Mouse (Mus musculus) midbrain, embryonic 15.5 days (tissue): ENCODE results near the gene Fryl. TPM values are rescaled to one million over a fixed set of nuclear protein-coding genes. Genes with fewer than 3 reads are reported as not detected.

Source experiments
- ATAC-seq: fragments of 200-750 bp; cut with Nextera tagmentation; replicated peaks from 2 replicates; pipeline ENCODE4 v1.8.0; 2017; ENCODE audit warnings: moderate TSS enrichment
- H3K27ac ChIP-seq: fragments of 300-500 bp; sonication (generic); 2 replicates; pipeline ENCODE4 v1.5.1; 2015; ENCODE audit warnings: mild to moderate bottlenecking, inconsistent platforms
- H3K27me3 ChIP-seq: fragments of 300-500 bp; sonication (generic); replicated peaks from 2 replicates; pipeline ENCODE4 v1.6.1; 2015; ENCODE audit warnings: inconsistent platforms
- H3K36me3 ChIP-seq: fragments of 300-500 bp; sonication (generic); replicated peaks from 2 replicates; pipeline ENCODE4 v1.6.1; 2015; ENCODE audit warnings: inconsistent platforms
- H3K4me1 ChIP-seq: fragments of 300-500 bp; sonication (generic); 2 replicates; pipeline ENCODE4 v1.6.1; 2015; ENCODE audit warnings: inconsistent platforms
- H3K4me2 ChIP-seq: fragments of 300-500 bp; sonication (generic); 2 replicates; pipeline ENCODE4 v1.6.1; 2015; ENCODE audit warnings: inconsistent platforms, mild to moderate bottlenecking, moderate library complexity
- H3K4me3 ChIP-seq: fragments of 300-500 bp; sonication (generic); 2 replicates; pipeline ENCODE4 v1.5.1; 2015; ENCODE audit warnings: mild to moderate bottlenecking, inconsistent platforms
- H3K9ac ChIP-seq: fragments of 300-500 bp; sonication (generic); 2 replicates; pipeline ENCODE4 v1.6.1; 2015; ENCODE audit warnings: mild to moderate bottlenecking, inconsistent platforms
- H3K9me3 ChIP-seq: fragments of 300-500 bp; sonication (generic); 2 replicates; pipeline ENCODE4 v1.6.1; 2016; ENCODE audit warnings: inconsistent platforms
- WGBS: fragments of 180-500 bp; shearing (Covaris S2); methylation state at CpG from one replicate; pipeline ENCODE4 v1.1.7; 2015; ENCODE audit warnings: mixed read lengths; 5-methylcytosine and 5-hydroxymethylcytosine counted together
- polyA plus RNA-seq: library from polyadenylated mRNA; unstranded; fragments of >200 nt; fragmentation: Nextera tagmentation; extraction: Ambion mirVana; gene quantifications from 2 replicates; pipeline ENCODE4 v1.2.1, GENCODE M21; 2015

The Fryl gene
- polyA plus RNA-seq, 1 experiment from 2014 or later: 47.5 TPM

DNA sequence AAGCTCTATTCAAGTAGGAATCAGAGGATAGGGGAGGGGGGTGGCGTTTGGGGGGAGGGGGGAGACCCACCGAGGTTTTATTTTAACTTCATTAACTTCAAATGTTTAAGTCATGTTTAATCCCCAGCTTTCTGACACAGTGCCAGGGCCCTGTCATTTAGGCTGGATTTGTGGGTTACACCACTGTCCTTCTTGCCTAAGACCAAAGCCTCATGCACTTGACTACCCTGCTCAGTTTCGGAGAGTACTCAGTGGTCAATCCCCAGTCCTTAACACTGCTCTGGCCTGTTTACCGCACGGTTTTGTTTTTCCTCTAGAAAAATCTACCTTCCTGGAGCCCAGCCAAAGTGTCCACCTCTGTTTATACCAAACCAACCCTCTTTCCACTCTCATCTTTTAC is 69.5 kb downstream of the Fryl start:
- 88% methylated on average over 5 of the region's 5 CpGs for WGBS
- Histone ChIP-seq H3K4me3 (no peak overlapping the region), H3K9ac (no peak overlapping the region), H3K4me2 (no peak overlapping the region), H3K27me3 (no peaks in the 10 kb centered on the region), H3K9me3 (no peaks in the 10 kb centered on the region), H3K4me1 (0 out of 2 replicates have a peak, but pooled peaks cover 4% of the 10 kb centered on the region), H3K27ac (no peak overlapping the region), H3K36me3 (no peaks in the 10 kb centered on the region)
- ATAC-seq: no peak

DNA sequence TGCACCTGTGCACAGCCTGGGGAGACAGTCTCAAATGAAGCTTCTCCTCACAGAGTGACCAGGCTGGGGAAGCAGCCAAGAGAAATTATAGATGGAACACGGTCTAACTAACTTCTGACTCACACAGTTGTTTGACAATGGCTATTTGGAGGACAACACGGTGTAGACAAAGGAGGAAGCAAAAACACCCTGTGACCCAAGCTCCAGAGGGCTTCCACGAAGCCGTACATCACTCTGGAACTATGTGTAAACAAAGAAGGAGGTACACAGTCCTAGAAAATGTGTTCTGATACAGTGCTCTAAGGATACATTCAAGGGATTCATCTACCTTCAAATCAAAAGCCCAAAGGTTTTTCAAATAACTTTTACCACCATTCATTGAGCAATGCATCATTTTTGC is 71.0 kb downstream of the Fryl start:
- H3K4me2 ChIP-seq: no peak overlapping the region

DNA sequence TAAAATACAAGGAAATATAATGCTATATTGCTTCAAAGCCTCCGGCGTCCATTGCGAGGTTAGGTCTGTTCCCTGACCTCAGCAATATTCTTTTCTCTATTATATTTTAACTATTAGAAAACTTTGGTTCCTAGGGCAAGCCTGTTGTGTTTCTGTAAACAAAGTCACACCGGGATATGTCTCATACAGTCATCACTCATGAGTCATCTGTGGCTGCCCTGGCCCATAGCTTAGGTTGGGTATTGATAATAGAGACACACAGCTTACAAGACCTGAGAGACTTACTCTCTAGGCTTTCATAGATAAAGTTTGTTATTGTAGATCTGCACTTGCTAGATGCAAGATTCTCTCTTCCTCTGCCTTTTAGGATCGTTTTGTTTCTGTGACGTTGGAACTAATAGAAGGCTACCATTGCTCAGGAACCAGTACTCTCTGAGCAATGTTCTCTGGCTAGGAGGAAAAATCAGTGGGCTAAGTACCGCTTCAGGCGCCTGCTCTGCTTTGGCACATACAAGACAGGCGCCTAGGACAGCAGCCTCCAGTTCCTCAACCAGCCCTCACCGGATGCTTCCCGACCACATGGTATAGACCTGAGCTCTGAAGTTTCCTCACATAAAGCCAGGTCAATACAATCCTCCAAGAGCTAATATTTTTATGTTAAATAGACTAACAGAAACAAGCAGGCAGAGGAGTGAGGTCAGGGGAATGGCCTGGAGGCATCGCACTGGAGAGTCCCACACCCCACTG is 73.5 kb downstream of the Fryl start:
- no peak overlapping the region for H3K4me2 ChIP-seq
- no peaks in the 10 kb centered on the region for H3K4me1 ChIP-seq
- H3K27ac ChIP-seq: no peak overlapping the region
- no peak overlapping the region for H3K9ac ChIP-seq
- WGBS: 93% methylated on average over 12 of the region's 12 CpGs
- no peaks in the 10 kb centered on the region for H3K36me3 ChIP-seq
- ATAC-seq: no peak
- no peak overlapping the region for H3K4me3 ChIP-seq
- H3K27me3 ChIP-seq: no peaks in the 10 kb centered on the region
- H3K9me3 ChIP-seq: no peaks in the 10 kb centered on the region

More for the DNA sequence above, 71.0 kb downstream of the Fryl start:
- 86% methylated on average over 4 of the region's 4 CpGs for WGBS
- Histone ChIP-seq H3K9me3 (no peaks in the 10 kb centered on the region), H3K4me3 (no peak overlapping the region), H3K4me1 (no peaks in the 10 kb centered on the region), H3K27me3 (no peaks in the 10 kb centered on the region), H3K36me3 (no peaks in the 10 kb centered on the region), H3K27ac (no peak overlapping the region), H3K9ac (no peak overlapping the region)
- no peak for ATAC-seq

DNA sequence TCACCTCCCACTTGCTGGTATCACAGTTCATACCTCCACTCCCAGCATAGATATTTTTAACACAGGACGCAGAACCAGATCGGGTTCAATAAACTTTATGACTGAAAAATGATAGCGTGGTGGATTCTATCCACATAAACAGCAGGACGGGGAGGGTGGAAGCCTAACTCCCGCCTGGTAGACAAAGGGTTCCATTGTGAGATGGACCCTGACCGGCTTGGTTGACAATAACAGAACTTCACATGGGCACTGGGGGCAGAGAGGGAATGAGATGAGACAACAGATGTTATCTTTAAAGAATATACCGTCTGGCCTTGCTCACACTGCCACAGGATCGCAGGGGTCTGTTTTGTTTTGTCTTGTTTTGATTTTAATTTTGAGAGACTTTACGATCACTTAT is 74.2 kb downstream of the Fryl start:
- Histone ChIP-seq H3K9me3 (no peaks in the 10 kb centered on the region), H3K4me1 (no peaks in the 10 kb centered on the region), H3K27me3 (no peaks in the 10 kb centered on the region), H3K27ac (no peak overlapping the region), H3K4me2 (no peak overlapping the region), H3K4me3 (no peak overlapping the region), H3K36me3 (no peaks in the 10 kb centered on the region), H3K9ac (no peak overlapping the region)
- no peak for ATAC-seq
- WGBS: 69% methylated on average over 9 of the region's 9 CpGs

DNA sequence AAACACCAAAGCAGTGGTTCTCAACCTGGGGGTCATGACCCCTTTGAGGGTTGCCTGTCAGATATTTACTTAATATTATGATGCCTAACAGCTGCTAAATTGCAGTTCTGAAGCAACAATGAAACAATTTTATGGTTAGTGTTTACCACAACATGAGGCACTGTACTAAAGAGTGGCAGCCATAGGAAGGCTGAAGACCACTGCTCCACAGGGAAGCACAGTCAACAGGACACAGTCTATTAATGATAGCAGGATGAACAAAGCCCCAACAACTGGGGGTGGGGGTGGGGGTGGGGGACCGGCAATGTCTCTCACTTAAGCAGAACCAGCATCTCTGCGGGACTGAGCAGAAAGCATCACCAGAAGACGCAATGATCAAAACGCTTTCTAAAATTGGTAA is 80.1 kb downstream of the Fryl start:
- WGBS: 72% methylated on average over 4 of the region's 4 CpGs
- no peaks in the 10 kb centered on the region for H3K9me3 ChIP-seq
- H3K9ac ChIP-seq: no peak overlapping the region
- H3K27me3 ChIP-seq: no peaks in the 10 kb centered on the region
- peaks cover under 1% of the 10 kb centered on the region; the same call in 1 of the 2 replicates for H3K4me1 ChIP-seq
- ATAC-seq: no peak
- H3K4me3 ChIP-seq: no peak overlapping the region
- no peak overlapping the region for H3K27ac ChIP-seq
- H3K4me2 ChIP-seq: no peak overlapping the region
- no peaks in the 10 kb centered on the region for H3K36me3 ChIP-seq

DNA sequence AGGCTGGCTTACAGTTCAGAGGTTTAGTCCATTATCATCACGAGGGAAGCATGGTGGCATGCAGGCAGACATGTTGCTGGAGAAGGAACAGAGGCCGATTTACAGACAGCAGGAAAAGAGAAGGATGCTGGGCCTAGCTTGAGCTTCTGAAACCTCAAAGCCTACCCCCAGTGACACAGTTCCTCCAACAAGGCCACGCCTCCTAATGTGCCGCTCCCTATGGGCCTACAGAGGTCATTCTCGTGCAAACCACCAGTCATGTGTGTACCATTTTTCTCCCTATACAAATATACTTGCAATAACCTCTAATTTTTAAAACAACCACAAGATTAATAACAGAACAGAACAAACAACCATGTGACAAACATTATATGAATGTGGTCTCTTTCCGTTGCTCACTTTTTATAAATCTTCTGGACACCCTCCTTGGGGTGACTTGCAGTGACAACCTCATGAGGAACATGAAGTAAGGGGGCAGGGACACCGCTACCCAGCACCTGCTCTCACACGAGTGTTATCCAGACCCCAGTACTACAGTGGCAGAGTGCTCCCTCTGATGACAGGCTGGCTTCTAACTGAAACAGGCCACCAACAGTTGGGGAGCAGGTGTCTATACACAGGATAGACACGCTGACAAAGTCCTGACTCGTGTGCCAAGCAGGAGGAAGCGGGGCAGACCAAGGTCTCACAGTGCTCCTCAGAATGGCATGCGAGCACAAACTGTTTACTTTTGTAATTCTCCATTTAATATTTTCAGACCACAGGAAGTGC is 80.9 kb downstream of the Fryl start:
- H3K4me2 ChIP-seq: no peak overlapping the region
- H3K9ac ChIP-seq: no peak overlapping the region
- no peaks in the 10 kb centered on the region for H3K9me3 ChIP-seq
- H3K27me3 ChIP-seq: no peaks in the 10 kb centered on the region
- no peaks in the 10 kb centered on the region for H3K36me3 ChIP-seq
- 90% methylated on average over 12 of the region's 12 CpGs for WGBS
- H3K4me1 ChIP-seq: peaks cover 3% of the 10 kb centered on the region; the same call in 1 of the 2 replicates
- no peak overlapping the region for H3K4me3 ChIP-seq
- H3K27ac ChIP-seq: no peak overlapping the region
- no peak for ATAC-seq

DNA sequence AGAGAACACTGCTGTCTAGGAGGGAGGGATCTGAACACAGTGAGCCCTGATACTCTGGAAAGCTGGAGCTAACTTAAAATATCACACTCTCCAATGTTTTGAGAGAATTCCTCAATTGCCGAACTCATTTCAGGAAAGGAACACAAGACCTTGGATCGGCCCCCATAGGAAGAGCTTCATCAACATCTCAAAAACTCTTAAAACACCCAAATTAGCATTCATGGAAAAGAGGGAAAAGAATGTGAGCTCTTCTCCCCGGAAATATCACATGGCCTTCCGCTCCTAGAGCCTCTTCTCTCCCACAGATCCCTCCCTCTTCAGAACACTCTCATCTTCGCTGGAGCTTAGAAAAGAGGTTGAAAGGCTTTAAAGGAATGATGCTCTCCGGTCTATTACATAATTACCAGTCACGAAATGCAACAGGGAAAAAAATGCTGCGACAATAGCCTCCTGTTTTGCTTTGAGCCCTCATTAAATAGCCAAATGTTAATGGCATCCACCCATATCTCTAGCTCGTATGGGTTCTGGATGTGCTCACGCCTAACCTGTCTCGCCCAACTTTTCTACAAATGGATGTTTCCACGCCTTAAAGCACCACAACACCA is 84.4 kb downstream of the Fryl start:
- Histone ChIP-seq H3K27me3 (no peaks in the 10 kb centered on the region), H3K4me2 (no peak overlapping the region), H3K9ac (no peak overlapping the region), H3K36me3 (no peaks in the 10 kb centered on the region), H3K4me3 (no peak overlapping the region), H3K4me1 (peaks cover 24% of the 10 kb centered on the region), H3K27ac (no peak overlapping the region), H3K9me3 (no peaks in the 10 kb centered on the region)
- 65% methylated on average over 12 of the region's 12 CpGs for WGBS
- no peak for ATAC-seq

DNA sequence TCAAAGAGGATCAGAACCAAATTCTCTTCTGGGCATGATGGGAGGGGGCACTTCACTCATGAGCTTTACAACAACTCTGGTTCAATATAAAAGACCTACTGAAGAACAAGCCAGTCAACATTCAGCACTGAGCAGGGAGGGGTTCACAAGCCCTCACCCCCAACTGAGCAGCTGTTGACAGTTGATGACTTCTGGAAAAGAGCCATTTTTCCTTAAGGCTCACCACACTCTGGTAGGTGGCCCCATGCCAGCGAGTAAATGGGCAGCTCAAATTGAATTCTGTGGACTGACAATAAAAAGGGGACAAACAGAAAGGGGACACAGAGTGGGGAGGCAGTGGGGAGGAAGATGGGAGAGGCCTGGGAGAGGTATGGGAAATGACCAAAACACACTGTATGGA is 85.2 kb downstream of the Fryl start:
- Histone ChIP-seq H3K9me3 (no peaks in the 10 kb centered on the region), H3K27me3 (no peaks in the 10 kb centered on the region), H3K4me1 (peaks cover 24% of the 10 kb centered on the region), H3K4me3 (no peak overlapping the region), H3K9ac (no peak overlapping the region), H3K27ac (no peak overlapping the region), H3K4me2 (no peak overlapping the region), H3K36me3 (no peaks in the 10 kb centered on the region)
- ATAC-seq: no peak
- 36% methylated on average over 1 of the region's 1 CpGs for WGBS

DNA sequence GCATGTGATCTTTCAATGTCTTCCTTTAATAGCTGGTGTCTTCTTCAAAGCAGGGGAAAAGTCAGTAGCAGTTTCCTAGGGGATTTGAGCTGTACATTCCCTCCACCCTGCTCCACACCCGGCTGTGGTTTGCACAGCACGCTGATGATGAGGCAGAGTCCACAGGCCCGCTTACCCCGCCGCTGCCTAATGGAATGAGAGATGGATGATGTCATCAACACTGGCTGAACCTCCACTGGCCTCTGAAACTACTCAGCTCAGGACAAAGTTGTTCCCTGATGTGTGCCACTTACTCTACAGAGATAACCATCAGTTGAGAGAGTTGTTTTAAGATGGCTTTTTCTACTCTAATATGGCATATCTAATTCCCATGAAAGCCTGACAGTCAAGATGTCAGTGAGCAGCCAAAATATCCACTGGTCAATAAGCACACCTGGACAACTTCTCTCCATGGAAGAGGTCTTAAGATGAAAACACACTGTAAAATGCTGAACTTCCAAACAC is 87.6 kb downstream of the Fryl start:
- peak overlapping the region; percentile 50; the same call in 1 of the 2 replicates for H3K27ac ChIP-seq
- peaks cover 28% of the 10 kb centered on the region for H3K4me1 ChIP-seq
- no peaks in the 10 kb centered on the region for H3K9me3 ChIP-seq
- 0 out of 2 replicates have a peak, but pooled peaks have one; percentile 30 for ATAC-seq
- no peaks in the 10 kb centered on the region for H3K36me3 ChIP-seq
- H3K4me2 ChIP-seq: peak overlapping the region; percentile 24; the same call in 1 of the 2 replicates
- no peaks in the 10 kb centered on the region for H3K27me3 ChIP-seq
- H3K4me3 ChIP-seq: no peak overlapping the region
- H3K9ac ChIP-seq: 0 out of 2 replicates have a peak overlapping the region, but pooled peaks have one; percentile 6
- 66% methylated on average over 5 of the region's 5 CpGs for WGBS

DNA sequence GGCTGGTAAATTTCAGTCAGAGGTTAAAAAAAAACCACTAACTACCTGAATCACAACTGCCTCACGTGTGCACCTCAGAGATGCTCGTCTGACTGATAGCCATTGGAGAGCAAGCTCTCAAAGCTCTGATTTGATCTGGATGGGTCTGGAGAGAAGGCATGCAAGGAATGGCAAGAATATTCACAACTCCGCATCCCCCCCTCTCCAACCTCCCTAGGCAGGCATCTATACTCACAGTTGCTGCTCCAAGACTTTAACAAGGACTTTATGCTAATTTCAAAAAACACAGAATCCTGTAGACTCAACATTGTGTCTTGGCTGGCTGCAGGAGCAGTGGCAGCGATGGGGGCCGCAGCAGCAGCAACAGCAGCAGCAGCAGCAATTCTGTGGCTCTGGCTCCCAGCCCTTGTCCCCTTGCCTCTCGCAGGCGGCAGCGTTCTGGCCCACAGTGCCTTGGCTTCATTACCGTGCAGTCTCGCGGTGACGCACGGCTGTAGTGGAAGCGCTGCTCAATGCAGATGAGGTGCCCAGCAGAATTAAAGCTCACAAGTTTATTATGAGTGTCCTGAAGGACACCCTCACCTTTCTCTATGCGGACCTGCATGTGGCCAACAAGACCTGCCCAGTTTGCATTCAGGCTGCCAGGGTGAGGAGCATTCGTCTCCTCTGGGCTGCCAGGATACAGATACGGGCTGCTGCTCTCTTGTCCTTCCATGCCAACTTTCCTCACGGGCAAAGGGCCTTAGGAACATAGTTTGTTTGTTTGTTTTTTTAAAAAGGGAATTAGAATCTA is 88.2 kb downstream of the Fryl start:
- H3K27me3 ChIP-seq: no peaks in the 10 kb centered on the region
- H3K9ac ChIP-seq: 0 out of 2 replicates have a peak overlapping the region, but pooled peaks have one; percentile 6
- H3K4me3 ChIP-seq: no peak overlapping the region
- peak overlapping the region; percentile 50 for H3K27ac ChIP-seq
- peak overlapping the region; percentile 24 for H3K4me2 ChIP-seq
- ATAC-seq: peak; percentile 65
- WGBS: 50% methylated on average over 18 of the region's 18 CpGs
- peaks cover 29% of the 10 kb centered on the region for H3K4me1 ChIP-seq
- H3K36me3 ChIP-seq: no peaks in the 10 kb centered on the region
- H3K9me3 ChIP-seq: no peaks in the 10 kb centered on the region

DNA sequence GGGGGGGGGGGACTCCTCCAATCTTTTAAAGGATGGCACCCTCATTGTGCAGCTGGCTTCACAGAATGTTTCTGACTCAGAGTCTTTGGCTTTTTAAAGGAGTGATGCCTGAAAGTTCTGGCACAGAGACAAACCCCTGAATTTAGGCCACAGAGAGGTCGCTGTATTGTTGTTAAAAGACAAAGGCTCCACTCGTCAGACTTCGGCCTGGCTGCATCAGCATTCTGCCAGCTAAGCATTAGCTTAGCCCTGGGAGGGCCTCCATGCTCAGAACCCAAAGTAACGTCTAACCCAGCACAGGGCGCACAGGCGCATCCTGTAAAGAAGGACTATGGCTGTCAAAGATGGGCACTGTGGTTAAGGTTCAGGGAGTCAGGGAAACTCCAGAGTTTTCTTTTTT is 92.4 kb downstream of the Fryl start:
- Histone ChIP-seq H3K4me3 (no peak overlapping the region), H3K27ac (no peak overlapping the region), H3K9ac (no peak overlapping the region), H3K36me3 (no peaks in the 10 kb centered on the region), H3K9me3 (no peaks in the 10 kb centered on the region), H3K4me1 (peaks cover 26% of the 10 kb centered on the region), H3K4me2 (no peak overlapping the region), H3K27me3 (no peaks in the 10 kb centered on the region)
- 18% methylated on average over 6 of the region's 6 CpGs for WGBS
- ATAC-seq: no peak
